Mouse (Mus musculus): Measurements from ENCODE around the gene Ugt1a2.
"Not testable (repeated sequence)": the region's sequence is repeated elsewhere in the genome, so short reads cannot be mapped to it uniquely, and the experiment has no call there.

The Ugt1a2 gene

DNA sequence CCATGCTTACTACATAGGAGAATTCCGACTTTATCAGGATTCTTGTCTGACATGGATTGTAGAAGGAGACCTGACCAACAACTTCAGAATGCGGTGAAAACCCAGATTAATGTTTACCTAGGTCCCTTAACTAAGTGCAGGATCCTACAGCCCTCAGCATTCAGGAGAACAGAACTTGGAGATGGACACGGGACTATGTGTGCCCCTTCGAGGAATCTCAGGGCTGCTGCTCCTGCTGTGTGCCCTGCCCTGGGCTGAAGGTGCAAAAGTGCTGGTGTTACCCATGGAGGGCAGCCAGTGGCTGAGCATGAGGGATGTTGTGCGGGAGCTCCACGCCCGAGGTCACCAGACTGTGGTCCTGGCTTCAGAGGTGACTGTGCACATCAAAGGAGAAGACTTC lies at the start of gene Ugt1a2:
TSS of gene Ugt1a2 (plus strand) at position 146 of the 400 bp plus-strand sequence.
- no peak for DNase-seq (ENCODE audit: low read depth)

DNA sequence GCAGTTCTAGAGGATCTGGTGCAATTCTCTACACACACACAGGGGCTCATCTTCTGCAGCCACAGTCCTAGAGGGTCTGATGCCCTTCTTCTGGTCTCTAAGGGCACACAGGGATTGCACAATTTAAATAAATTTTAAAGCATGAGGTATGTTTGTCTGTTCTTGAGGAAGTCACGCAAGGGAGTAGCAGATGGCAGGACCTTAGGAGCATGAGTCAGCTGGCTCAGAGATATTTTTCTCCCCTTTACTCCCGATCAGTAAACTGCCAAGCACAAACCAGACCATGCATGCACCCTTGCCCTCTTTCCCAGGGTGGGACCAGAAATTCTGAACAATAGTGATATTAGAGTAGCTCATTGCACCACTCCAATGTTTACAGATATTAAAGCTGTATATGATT lies 42.0 kb upstream of the Ugt1a2 start:
- peak; percentile 6 for DNase-seq (ENCODE audit: low read depth)

DNA sequence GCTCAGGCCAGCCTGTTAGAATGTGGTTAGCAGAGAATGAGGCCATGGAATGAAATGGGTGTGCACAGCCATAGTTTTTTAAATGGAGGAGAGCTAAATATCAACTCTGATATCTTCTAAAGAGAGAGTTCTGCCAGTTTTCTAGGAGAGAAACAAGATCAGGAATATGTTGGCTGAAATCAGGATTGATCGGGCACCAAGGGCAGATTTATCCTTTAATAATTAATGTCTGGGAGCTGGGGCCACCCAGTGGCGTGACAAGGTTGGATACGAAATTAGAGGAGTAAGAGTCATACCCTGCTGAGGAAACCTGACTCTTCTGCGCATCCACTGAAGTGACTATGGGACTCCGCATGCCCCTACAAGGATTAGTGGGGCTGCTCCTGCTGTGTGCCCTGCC lies 34.7 kb upstream of the Ugt1a2 start, which contains the start of gene Ugt1a5:
TSS of gene Ugt1a5 (plus strand) at position 302 of the 400 bp plus-strand sequence.
- DNase-seq (ENCODE audit: low read depth): no peak

DNA sequence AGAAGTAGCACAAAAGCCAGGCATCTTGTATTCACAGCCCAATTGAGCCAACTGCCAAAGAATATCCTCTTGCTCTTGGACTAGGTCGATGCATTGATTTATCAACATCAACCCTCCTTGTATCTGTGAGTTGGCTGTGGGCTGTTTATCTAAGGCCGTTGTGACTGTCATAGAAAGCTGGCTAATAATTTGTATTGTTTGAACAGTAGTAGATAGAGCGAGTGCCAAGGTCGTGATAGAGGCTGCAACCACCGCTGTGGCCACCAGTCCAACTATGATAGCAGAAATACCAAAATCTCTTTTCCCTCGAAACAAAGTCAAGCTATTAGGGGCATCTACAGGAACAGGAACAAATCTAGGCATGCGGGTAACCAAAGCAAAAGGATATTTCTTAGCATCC lies 28.2 kb upstream of the Ugt1a2 start:
- DNase-seq (ENCODE audit: low read depth): not testable (repeated sequence)

DNA sequence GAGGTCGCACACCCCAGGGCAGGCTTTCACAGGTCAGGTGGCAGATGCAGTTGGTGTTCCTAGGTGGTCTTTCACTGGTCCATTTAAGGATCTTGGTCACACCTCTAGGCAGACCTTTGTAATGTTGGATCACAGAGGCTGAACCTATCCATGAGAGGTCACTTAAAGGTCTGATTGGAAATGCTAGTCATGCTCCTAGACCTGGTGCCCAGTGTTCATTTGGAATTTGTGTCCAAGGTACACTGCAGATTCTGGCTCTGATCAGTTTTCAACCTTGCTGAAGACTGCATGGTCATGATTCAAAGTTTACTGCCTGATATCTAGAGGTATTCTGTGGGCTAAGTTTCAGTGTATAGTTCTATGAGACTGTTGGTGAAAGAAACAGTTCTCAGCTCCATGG lies 20.7 kb upstream of the Ugt1a2 start:
- no peak for DNase-seq (ENCODE audit: low read depth)

DNA sequence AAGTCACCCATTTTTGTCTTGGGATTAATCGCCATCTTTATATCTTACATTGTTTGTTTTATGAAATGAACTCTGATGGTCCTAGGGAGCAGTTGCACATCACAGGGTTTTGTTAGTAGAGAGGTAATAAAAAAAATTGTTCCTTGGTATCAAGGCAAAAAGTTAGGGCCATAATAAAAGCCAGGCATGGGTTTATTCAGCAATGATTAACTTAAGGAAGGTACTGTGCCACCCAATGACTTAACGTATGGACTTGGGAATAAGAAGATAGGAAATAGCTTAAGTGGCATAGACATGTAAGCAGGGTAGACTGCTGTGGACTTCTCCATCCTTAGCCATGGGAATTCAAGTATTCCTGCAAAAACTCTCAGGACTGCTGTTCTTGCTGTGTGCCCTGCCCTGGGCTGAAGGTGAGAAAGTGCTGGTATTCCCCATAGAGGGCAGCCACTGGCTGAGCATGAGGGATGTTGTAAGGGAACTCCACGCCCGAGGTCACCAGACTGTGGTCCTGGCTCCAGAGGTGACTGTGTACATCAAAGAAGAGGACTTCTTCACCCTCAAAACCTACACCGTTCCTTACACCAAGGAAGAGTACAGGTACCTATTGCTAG lies 14.0 kb upstream of the Ugt1a2 start:
- no peak for DNase-seq (ENCODE audit: low read depth)

GRCm38 (mm10) chr1:88192136-88192535 lies 8.3 kb upstream of the Ugt1a2 start:
- no peak for DNase-seq (ENCODE audit: low read depth)

- no peak for DNase-seq (ENCODE audit: low read depth)
These were observed 4.7 kb upstream of the Ugt1a2 start for GRCm38 (mm10) chr1:88195687-88196086.

DNA sequence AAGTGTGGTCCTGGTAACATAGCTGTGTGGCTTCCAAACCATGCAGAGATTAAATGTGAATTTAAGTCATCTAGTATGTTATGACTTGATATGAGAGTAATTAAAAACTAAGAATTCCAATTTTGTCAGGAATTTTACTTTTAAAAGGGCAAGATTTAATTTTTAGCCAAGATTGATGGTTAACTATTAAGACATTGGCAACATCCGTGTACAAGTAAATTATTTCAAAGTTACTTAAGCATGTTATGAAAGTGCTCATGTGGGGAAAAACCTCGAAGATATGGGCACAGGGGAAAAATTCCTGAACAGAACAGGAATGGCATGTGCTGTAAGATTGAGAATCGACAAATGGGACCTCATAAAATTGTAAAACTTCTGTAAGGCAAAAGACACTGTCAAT lies 3.0 kb upstream of the Ugt1a2 start:
- DNase-seq (ENCODE audit: low read depth): no peak

DNA sequence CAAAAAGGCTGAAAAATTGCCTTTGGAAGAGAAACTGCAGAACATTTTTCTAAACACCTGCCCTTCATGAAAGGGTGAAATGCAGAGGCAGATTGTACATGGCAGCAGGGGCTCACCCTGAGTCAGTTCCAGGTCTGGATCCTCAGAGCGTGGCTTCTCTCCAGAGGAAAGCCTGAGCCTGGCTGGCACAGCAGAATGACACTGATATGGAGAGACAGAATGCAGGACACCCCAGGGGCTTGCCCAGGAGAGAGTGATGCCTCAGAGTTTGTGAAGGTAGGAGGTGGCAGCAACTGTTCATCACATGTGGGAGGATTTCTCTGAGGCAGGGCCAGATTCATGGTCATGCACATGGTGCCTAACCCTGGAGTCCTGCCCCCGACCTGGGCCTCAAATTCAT lies 405 bp upstream of the Ugt1a2 start:
- DNase-seq (ENCODE audit: low read depth): no peak

- DNase-seq (ENCODE audit: low read depth): no peak
These were observed 5.0 kb downstream of the Ugt1a2 start, which contains the start of gene Dnajb3 for GRCm38 (mm10) chr1:88205294-88205922. TSS of gene Dnajb3 (minus strand) at chr1:88205782.

DNA sequence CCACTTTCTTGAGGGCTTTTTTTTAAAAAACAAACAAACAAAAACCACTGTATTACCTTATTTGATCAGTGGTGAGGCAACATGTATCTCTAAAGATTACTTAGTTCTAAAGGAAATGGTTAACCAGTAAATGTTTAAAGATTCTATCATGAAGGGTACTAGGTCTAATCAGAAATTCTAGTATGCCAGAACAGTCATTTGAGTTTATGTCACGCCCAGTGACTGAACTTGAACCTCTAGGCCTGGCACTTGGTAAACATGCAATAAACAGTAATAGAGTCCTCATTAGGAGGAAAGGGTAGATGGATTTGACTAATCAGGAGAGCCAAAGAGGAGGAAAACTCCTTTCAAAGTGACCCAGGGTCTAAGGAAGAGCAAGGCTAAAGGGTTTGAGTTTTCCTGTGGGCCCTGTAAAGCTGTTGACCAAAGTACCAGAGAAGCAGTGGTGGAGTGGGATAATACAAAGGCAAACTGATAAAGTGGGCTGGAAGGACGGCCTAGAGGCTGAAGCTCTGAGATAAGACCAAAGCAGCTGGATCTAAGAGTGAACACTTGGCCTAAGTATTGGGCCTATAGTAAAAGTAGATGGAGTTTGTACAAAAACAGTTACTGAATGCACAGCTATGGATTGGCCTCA lies 6.6 kb downstream of the Ugt1a2 start:
- no peak for DNase-seq (ENCODE audit: low read depth)

DNA sequence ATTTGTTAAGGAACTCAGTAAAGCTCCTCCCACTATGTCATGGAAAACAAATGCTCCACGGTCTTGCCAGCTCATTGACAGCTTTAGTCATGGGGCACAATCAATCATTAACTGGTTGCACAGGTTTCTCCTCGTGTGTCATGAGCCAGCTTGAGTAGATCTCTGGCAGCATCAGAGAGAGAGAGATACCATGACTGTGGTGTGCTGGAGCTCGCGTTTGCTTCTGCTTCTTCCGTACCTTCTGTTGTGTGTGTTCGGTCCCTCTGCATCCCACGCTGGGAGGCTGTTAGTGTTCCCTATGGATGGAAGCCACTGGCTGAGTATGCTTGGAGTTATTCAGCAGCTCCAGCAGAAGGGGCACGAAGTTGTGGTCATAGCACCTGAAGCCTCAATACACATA lies 11.4 kb downstream of the Ugt1a2 start, which contains the start of gene Ugt1a1:
TSS of gene Ugt1a1 (plus strand) at position 148 of the 400 bp plus-strand sequence.
- DNase-seq (ENCODE audit: low read depth): peak; percentile 5

DNA sequence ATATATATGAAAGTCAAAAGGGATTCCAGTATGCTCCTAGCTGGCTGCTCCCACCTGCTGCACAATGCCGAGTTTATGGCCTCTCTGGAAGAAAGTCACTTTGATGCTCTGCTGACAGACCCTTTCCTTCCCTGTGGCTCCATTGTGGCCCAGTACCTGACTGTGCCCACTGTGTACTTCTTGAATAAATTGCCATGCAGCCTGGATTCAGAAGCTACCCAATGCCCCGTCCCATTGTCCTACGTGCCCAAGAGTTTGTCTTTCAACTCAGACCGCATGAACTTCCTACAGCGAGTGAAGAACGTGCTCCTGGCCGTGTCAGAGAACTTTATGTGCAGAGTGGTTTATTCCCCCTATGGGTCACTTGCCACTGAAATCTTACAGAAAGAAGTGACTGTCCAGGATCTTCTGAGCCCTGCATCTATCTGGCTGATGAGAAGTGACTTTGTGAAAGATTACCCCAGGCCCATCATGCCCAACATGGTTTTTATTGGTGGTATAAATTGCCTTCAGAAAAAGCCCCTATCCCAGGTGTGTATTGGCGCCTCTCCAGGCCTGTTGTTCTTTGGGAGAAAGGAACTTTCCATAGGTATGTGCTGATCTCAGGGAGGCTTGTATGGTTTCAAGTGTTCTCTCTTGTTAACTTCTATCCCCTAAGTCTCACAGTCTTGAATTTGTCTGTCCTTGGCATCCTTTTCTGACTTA lies 12.1 kb downstream of the Ugt1a2 start:
- DNase-seq (ENCODE audit: low read depth): peak; percentile 4

GRCm38 (mm10) chr1:88213061-88213460 lies 12.7 kb downstream of the Ugt1a2 start:
- DNase-seq (ENCODE audit: low read depth): peak; percentile 9

GRCm38 (mm10) chr1:88213766-88214461 lies 13.5 kb downstream of the Ugt1a2 start:
- DNase-seq (ENCODE audit: low read depth): peak; percentile 11

DNA sequence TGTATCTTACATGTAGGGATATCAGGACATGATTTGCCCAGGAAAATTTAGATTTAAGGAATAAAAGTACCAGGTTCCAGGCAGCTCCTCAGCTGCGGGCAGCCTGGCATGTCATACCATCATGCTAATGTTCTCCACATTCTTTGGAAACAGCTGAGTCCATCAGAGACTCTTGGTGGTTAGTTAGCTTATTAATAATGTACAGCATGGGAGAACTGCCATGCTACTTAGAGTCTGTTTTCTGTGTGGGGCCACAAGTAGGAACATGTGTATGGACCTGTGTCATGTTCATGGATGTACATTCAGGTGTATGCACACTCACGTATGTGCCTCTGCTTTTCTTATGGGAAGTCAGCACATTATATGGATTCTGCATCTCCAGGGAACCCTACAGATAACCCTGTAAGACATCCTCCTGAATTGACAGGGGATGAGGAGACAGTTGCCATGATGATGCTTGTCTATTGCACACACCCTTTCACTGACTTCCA lies 14.1 kb downstream of the Ugt1a2 start:
- peak; percentile 8 for DNase-seq (ENCODE audit: low read depth)

DNA sequence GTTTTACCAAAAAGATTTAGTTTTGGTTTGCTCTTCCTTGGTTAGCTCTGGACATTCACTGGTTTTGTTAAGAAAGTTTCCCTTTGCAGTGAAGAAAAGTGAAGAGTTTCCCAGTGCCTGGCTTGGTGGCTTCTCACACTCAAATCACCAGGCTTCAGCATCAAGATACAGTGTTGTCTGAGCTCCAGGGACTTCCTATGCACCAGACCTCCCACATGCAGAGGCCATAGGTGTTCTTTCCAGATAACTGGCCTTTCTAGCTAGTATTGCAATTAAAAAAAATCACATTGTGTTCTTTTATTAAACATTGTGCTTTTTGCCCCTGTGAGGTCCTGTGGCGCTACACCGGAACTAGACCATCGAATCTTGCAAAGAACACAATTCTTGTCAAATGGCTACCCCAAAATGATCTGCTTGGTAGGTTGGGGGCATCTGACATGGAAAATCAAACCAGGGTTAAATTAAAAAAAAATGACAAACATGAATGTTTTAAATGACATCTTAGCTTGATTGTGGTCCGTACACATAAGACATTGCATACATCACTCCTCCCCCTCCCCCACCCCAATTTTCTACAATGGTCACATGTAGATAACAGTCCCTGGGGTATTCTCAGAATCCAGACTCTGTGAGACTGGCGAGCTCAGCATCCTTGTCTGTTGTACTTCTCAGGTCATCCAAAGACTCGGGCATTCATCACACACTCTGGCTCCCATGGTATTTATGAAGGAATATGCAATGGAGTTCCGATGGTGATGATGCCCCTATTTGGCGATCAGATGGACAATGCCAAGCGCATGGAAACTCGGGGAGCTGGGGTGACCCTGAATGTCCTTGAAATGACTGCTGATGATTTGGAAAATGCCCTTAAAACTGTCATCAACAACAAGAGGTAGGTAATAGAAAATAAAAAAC lies 15.3 kb downstream of the Ugt1a2 start:
- peak; percentile 5 for DNase-seq (ENCODE audit: low read depth)

GRCm38 (mm10) chr1:88216551-88216950 lies 16.1 kb downstream of the Ugt1a2 start:
- DNase-seq (ENCODE audit: low read depth): peak; percentile 10

- DNase-seq (ENCODE audit: low read depth): peak; percentile 11
These were observed 16.7 kb downstream of the Ugt1a2 start for GRCm38 (mm10) chr1:88217144-88217543.

GRCm38 (mm10) chr1:88217576-88217975 lies 17.2 kb downstream of the Ugt1a2 start:
- peak; percentile 8 for DNase-seq (ENCODE audit: low read depth)

Data from 416B (cell line).